Mouse (Mus musculus) intestine, embryonic 15.5 days (tissue): ENCODE measurements around the gene Atp2b2. TPM values are rescaled to one million over a fixed set of nuclear protein-coding genes. Genes with fewer than 3 reads are reported as not detected.
A peak's percentile ranks its signal among the peaks of the same experiment; 100 is the strongest.

Experiments
- ATAC-seq: fragments of 200-750 bp; cut with Nextera tagmentation; 2 replicates; pipeline ENCODE4 v1.8.0; 2017; ENCODE audit warnings: moderate TSS enrichment, moderate library complexity
- H3K27ac ChIP-seq: fragments of 300-500 bp; sonication (generic); 2 replicates; pipeline ENCODE4 v1.5.1; 2015; ENCODE audit warnings: mild to moderate bottlenecking, inconsistent platforms
- H3K27me3 ChIP-seq: fragments of 300-500 bp; sonication (generic); replicated peaks from 2 replicates; pipeline ENCODE4 v1.6.1; 2015; ENCODE audit warnings: inconsistent platforms
- H3K36me3 ChIP-seq: fragments of 300-500 bp; sonication (generic); 2 replicates; pipeline ENCODE4 v1.6.1; 2015; ENCODE audit warnings: inconsistent platforms
- H3K4me1 ChIP-seq: fragments of 300-500 bp; sonication (generic); replicated peaks from 2 replicates; pipeline ENCODE4 v1.6.1; 2015; ENCODE audit warnings: inconsistent platforms
- H3K4me2 ChIP-seq: fragments of 300-500 bp; sonication (generic); replicated peaks from 2 replicates; pipeline ENCODE4 v1.6.1; 2015; ENCODE audit warnings: mild to moderate bottlenecking, inconsistent platforms
- H3K4me3 ChIP-seq: fragments of 300-500 bp; sonication (generic); replicated peaks from 2 replicates; pipeline ENCODE4 v1.5.1; 2015; ENCODE audit warnings: inconsistent platforms
- H3K9ac ChIP-seq: fragments of 300-500 bp; sonication (generic); 2 replicates; pipeline ENCODE4 v1.6.1; 2015; ENCODE audit warnings: inconsistent platforms
- H3K9me3 ChIP-seq: fragments of 300-500 bp; sonication (generic); 2 replicates; pipeline ENCODE4 v1.6.1; 2016; ENCODE audit warnings: inconsistent platforms
- WGBS: fragments of 180-500 bp; shearing (Covaris S2); methylation state at CpG from one replicate; pipeline ENCODE4 v1.1.7; 2015; 5-methylcytosine and 5-hydroxymethylcytosine counted together
- polyA plus RNA-seq: library from polyadenylated mRNA; unstranded; fragments of >200 nt; fragmentation: Nextera tagmentation; extraction: Ambion mirVana; gene quantifications from 2 replicates; pipeline ENCODE4 v1.2.1, GENCODE M21; 2015

Gene Atp2b2
- polyA plus RNA-seq, 1 experiment from 2014 or later, result 1.1 TPM

- H3K27me3 ChIP-seq, result 0 out of 2 replicates have a peak, but pooled peaks cover 2% of the 10 kb centered on the region
- 79% methylated on average over 5 of the region's 5 CpGs for WGBS
- no peak for ATAC-seq
- no peak overlapping the region for H3K4me2 ChIP-seq
- H3K9me3 ChIP-seq, result no peaks in the 10 kb centered on the region
- no peak overlapping the region for H3K4me3 ChIP-seq
- peaks cover 15% of the 10 kb centered on the region for H3K4me1 ChIP-seq
- H3K9ac ChIP-seq, result no peak overlapping the region
- H3K36me3 ChIP-seq, result no peaks in the 10 kb centered on the region
- no peak overlapping the region for H3K27ac ChIP-seq
Measured at GRCm38 (mm10) chr6:113792368-113792767, 250.0 kb downstream of the Atp2b2 start.

- no peak overlapping the region for H3K9ac ChIP-seq
- H3K4me3 ChIP-seq, result no peak overlapping the region
- no peak overlapping the region for H3K27ac ChIP-seq
- WGBS, result 47% methylated on average over 8 of the region's 8 CpGs
- H3K9me3 ChIP-seq, result no peaks in the 10 kb centered on the region
- no peak for ATAC-seq
- peaks cover 15% of the 10 kb centered on the region for H3K4me1 ChIP-seq
- no peak overlapping the region for H3K4me2 ChIP-seq
- no peaks in the 10 kb centered on the region for H3K36me3 ChIP-seq
- no peaks in the 10 kb centered on the region for H3K27me3 ChIP-seq
Measured at GRCm38 (mm10) chr6:113791012-113791411, 251.4 kb downstream of the Atp2b2 start.

DNA sequence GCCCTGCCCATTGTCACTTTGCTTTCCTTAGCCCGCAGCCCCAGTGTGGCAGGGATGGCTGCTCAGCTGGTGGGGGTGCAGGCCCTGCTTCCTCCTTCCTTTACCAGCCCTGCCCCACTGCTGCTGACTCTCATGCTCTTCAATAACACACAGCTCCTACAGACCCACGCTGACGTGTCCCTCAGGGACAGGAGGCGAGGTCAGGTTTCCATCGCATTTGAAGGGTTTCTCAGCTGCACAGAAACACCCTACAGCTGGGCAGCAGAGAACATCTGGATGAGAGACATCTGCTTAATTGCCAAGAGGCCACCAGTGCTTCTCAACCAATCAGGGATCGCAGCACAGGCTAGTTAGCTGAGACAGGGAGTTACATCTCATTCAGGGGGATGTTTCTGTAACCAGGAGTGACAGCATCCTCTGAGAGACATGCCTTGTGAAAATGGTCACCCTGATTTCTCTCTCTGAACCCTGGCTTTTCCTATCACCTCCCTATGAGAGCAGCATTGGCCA, 254.9 kb downstream of the Atp2b2 start:
- 42% methylated on average over 6 of the region's 6 CpGs for WGBS
- H3K4me1 ChIP-seq, result 0 out of 2 replicates have a peak, but pooled peaks cover 5% of the 10 kb centered on the region
- H3K4me2 ChIP-seq, result no peak overlapping the region
- no peak overlapping the region for H3K9ac ChIP-seq
- ATAC-seq, result 0 out of 2 replicates have a peak, but pooled peaks have one; percentile 15
- no peaks in the 10 kb centered on the region for H3K9me3 ChIP-seq
- no peaks in the 10 kb centered on the region for H3K36me3 ChIP-seq
- H3K27me3 ChIP-seq, result no peaks in the 10 kb centered on the region
- H3K27ac ChIP-seq, result no peak overlapping the region
- H3K4me3 ChIP-seq, result no peak overlapping the region

DNA sequence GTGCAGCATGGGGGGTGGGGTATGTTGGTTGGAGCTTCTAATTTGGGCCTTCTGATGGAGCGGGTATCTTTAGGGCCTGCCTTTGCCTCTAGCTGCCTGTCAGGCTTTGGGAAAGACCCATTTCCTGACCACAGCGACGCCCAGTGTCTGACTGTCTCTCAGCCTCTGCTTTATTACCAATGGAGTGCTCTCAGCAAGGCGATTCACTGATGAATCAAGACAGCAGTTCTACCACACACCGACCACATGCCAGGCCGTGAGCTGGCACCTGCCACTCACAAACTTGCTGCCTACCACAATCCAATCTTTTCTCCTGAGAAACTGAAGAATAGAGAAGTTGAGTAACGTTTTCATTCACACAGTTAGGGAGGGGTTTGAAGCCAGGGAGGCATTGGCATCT, 256.8 kb downstream of the Atp2b2 start:
- Histone ChIP-seq H3K4me3 (no peak overlapping the region), H3K4me1 (0 out of 2 replicates have a peak, but pooled peaks cover 5% of the 10 kb centered on the region)
- WGBS, result 80% methylated on average over 7 of the region's 7 CpGs

GRCm38 (mm10) chr6:113778229-113778753, 264.1 kb downstream of the Atp2b2 start:
- Histone ChIP-seq H3K4me3 (no peak overlapping the region), H3K27me3 (no peaks in the 10 kb centered on the region; the same call in 1 of the 2 replicates), H3K36me3 (no peaks in the 10 kb centered on the region), H3K27ac (no peak overlapping the region), H3K4me1 (no peaks in the 10 kb centered on the region), H3K4me2 (no peak overlapping the region), H3K9ac (no peak overlapping the region), H3K9me3 (no peaks in the 10 kb centered on the region)
- 52% methylated on average over 7 of the region's 7 CpGs for WGBS
- no peak for ATAC-seq

More for the DNA sequence above, 256.8 kb downstream of the Atp2b2 start:
- Histone ChIP-seq H3K36me3 (no peaks in the 10 kb centered on the region), H3K4me2 (no peak overlapping the region), H3K27me3 (no peaks in the 10 kb centered on the region; the same call in 1 of the 2 replicates), H3K9me3 (no peaks in the 10 kb centered on the region), H3K27ac (no peak overlapping the region), H3K9ac (no peak overlapping the region)
- no peak for ATAC-seq

GRCm38 (mm10) chr6:113768804-113769203, 273.6 kb downstream of the Atp2b2 start:
- no peak for ATAC-seq

DNA sequence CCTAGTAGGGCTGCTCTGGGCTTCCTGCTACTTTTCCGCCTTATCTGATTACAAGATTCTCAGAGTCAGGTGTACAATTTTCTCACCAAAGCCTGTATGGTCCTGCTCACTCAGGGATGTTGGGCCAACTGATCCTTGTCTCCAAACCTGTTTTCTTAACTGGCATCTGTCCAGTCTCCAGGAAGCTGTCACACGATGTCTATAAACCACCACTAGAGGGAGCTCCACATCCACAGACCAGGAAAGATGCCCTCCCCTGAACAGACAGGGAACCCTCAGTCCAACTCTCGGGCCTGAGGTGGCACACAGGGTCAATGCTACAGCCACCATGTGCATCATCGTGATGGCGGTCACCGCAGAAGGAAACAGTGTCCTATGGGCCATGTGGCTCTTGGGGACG, 280.8 kb downstream of the Atp2b2 start:
- Histone ChIP-seq H3K4me3 (no peak overlapping the region), H3K9ac (no peak overlapping the region), H3K36me3 (no peaks in the 10 kb centered on the region), H3K27me3 (no peaks in the 10 kb centered on the region), H3K27ac (no peak overlapping the region), H3K4me2 (no peak overlapping the region), H3K9me3 (no peaks in the 10 kb centered on the region), H3K4me1 (no peaks in the 10 kb centered on the region)
- WGBS, result 21% methylated on average over 7 of the region's 7 CpGs
- peak; percentile 45; the same call in 1 of the 2 replicates for ATAC-seq

More at GRCm38 (mm10) chr6:113768804-113769203, 273.6 kb downstream of the Atp2b2 start:
- WGBS, result 47% methylated on average over 11 of the region's 11 CpGs
- H3K9ac ChIP-seq, result no peak overlapping the region
- H3K4me1 ChIP-seq, result no peaks in the 10 kb centered on the region
- H3K27ac ChIP-seq, result no peak overlapping the region
- no peaks in the 10 kb centered on the region for H3K36me3 ChIP-seq
- no peaks in the 10 kb centered on the region for H3K27me3 ChIP-seq
- no peaks in the 10 kb centered on the region for H3K9me3 ChIP-seq
- no peak overlapping the region for H3K4me2 ChIP-seq
- no peak overlapping the region for H3K4me3 ChIP-seq

DNA sequence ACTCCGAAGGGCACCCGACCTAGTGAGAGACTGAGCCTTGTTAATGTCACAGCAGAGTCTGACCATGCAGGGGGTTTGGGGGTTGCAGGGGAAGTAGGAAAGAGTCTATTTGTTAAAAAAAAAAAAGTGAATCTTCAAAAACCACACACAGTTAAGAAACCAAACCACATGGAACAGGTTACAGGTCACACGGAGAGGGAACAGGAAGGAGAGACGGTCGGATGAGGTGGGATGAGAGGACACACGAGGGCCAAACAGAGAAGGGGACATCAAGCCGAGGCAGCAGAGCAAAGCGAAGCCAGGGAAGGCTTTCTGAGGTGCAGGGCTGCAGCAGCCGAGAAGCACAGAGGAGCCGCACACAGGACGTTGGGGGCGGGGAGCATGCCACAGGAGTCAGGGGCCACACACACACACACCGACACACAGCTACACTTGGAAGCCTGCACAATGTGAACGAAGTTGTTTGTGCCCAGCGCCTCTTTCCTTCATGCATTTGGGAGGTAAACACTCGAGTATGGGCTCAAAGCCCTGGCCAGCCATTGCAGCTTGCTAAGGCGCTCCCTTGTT, 293.2 kb downstream of the Atp2b2 start:
- H3K4me3 ChIP-seq, result no peak overlapping the region
- ATAC-seq, result no peak
- no peak overlapping the region for H3K27ac ChIP-seq
- 56% methylated on average over 17 of the region's 17 CpGs for WGBS
- H3K9ac ChIP-seq, result no peak overlapping the region
- peaks cover 7% of the 10 kb centered on the region for H3K27me3 ChIP-seq
- no peaks in the 10 kb centered on the region for H3K9me3 ChIP-seq
- no peaks in the 10 kb centered on the region for H3K36me3 ChIP-seq
- H3K4me2 ChIP-seq, result no peak overlapping the region
- no peaks in the 10 kb centered on the region for H3K4me1 ChIP-seq

DNA sequence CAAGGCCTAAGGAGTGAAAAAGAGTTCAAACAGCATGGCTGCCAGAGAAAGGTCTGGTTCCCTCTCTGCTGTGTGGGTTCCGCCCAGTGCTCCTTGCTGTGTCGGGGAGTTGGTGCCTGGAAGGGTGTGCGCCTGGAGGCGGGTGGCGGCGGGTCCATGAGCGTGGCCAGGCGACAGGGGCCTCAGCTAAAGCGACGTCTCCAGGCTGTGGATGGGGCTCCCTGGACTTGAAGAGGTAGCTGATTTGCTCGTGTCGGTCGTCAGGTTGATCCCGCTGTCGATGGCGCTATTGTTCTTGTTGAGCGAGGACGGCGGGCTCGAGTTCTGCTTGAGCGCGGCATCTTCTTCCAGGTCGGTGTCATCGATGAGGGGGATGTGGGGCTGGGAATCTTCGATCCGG, 294.1 kb downstream of the Atp2b2 start:
- Histone ChIP-seq H3K4me3 (no peak overlapping the region), H3K36me3 (no peaks in the 10 kb centered on the region), H3K9ac (no peak overlapping the region), H3K4me1 (no peaks in the 10 kb centered on the region), H3K27me3 (peaks cover 7% of the 10 kb centered on the region), H3K4me2 (peak overlapping the region; percentile 50), H3K27ac (no peak overlapping the region), H3K9me3 (no peaks in the 10 kb centered on the region)
- ATAC-seq, result no peak
- 24% methylated on average over 26 of the region's 26 CpGs for WGBS

DNA sequence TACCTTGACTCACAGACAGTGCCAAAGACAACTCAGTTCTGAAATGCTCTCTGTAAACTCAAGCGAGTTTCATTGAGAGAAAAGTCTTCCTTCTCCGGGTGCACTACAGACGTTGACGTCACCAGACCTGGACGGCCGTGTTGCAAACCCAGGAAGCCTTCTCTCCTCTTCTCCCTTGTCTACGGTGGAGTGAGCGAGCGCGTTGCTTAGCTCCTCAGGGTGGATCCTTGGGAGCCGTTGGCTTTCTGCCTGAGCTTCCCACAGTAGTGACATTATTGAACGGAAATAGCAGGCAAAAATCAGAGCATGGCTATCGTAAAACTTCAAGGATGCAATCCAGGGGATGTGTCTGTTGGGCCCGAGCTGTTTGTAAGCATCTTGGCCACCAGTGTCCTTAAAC, 295.1 kb downstream of the Atp2b2 start:
- H3K4me3 ChIP-seq, result no peak overlapping the region
- peaks cover 7% of the 10 kb centered on the region for H3K27me3 ChIP-seq
- no peak overlapping the region for H3K9ac ChIP-seq
- no peak overlapping the region for H3K27ac ChIP-seq
- no peak overlapping the region for H3K4me2 ChIP-seq
- no peaks in the 10 kb centered on the region for H3K9me3 ChIP-seq
- 79% methylated on average over 14 of the region's 14 CpGs for WGBS
- no peaks in the 10 kb centered on the region for H3K4me1 ChIP-seq
- ATAC-seq, result no peak
- H3K36me3 ChIP-seq, result no peaks in the 10 kb centered on the region

DNA sequence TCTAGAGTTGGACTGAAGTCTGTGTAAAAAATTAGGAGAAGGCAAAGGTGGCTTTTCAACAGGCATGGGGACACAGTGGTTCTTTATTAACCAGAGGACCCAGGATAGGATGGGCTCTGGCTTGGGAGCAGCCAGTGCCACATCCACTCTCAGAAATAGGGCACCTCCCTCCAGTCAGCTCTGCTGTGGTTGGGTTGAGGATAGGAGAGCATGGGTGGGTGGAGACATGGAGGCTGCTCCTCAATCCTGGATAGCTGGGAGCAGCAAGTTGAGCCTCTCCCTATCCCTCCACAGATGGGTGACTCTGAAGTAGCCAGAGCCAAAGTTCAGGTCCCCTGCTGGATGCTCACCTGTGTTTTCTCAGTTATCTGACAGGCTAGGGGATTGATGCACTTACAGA, 297.3 kb downstream of the Atp2b2 start:
- Histone ChIP-seq H3K4me2 (no peak overlapping the region), H3K4me1 (no peaks in the 10 kb centered on the region), H3K9ac (no peak overlapping the region), H3K9me3 (no peaks in the 10 kb centered on the region), H3K27ac (no peak overlapping the region), H3K36me3 (no peaks in the 10 kb centered on the region), H3K4me3 (no peak overlapping the region), H3K27me3 (peaks cover 7% of the 10 kb centered on the region)
- no peak for ATAC-seq

DNA sequence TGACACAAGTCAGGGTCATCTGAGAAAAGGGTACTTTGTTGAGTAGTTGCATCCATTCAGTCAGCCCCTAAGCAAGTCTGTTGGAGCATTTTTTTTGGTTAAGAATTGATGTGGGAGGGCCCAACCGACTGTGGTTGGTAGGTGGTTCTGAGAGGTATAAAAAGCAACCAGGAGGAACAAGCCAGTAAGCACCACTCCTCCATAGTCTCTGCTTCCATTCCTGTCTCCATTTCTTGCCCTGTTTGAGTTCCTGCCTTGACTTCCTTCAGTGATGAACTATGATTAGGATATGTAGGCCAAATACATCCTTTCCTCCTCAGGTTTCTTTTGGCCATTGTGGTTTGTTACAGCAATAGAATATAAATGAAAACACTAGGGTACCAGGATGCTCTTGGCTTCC, 299.3 kb downstream of the Atp2b2 start:
- ATAC-seq, result no peak
- 42% methylated on average over 1 of the region's 1 CpGs for WGBS
- H3K4me1 ChIP-seq, result peaks cover 8% of the 10 kb centered on the region
- H3K27me3 ChIP-seq, result no peaks in the 10 kb centered on the region
- H3K27ac ChIP-seq, result no peak overlapping the region
- H3K4me3 ChIP-seq, result no peak overlapping the region
- H3K9ac ChIP-seq, result no peak overlapping the region
- no peaks in the 10 kb centered on the region for H3K9me3 ChIP-seq
- no peak overlapping the region for H3K4me2 ChIP-seq
- H3K36me3 ChIP-seq, result no peaks in the 10 kb centered on the region

DNA sequence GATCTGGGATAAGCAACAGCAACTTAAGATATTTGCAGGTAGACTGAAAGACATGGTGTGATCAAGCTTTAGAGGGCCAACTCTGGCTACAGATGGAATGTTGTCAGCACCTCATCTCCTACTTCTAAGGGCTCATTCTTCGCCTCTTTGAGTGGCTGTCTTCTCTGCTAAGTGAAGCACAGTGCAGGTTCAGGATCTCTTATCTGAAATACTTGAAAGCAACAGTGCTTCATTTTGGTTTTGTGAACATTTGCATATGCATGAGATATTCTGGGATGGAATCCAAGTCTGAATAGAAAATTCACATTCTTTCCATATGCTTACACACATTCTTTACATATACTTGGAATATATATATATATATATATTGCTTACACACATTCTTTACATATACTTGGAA, 300.1 kb downstream of the Atp2b2 start:
- ATAC-seq, result no peak
- no peaks in the 10 kb centered on the region for H3K36me3 ChIP-seq
- no peak overlapping the region for H3K4me3 ChIP-seq
- H3K4me1 ChIP-seq, result peaks cover 8% of the 10 kb centered on the region
- no peaks in the 10 kb centered on the region for H3K9me3 ChIP-seq
- H3K27ac ChIP-seq, result no peak overlapping the region
- H3K9ac ChIP-seq, result no peak overlapping the region
- no peak overlapping the region for H3K4me2 ChIP-seq
- no peaks in the 10 kb centered on the region for H3K27me3 ChIP-seq
- 78% methylated on average over 1 of the region's 1 CpGs for WGBS
